Mouse (Mus musculus) E14TG2a.4 (cell line): ENCODE data around the gene Dscaml1.

ENCODE experiments used
- H3K27me3 ChIP-seq: 2 replicates; pipeline ENCODE4 v1.6.1; 2014; ENCODE audit warnings: low read length, control low read depth; ENCODE audit not compliant: insufficient read depth
- H3K36me3 ChIP-seq: 2 replicates; pipeline ENCODE4 v1.6.1; 2014; ENCODE audit warnings: low read length, control low read depth; ENCODE audit not compliant: insufficient read depth
- H3K4me1 ChIP-seq: replicated peaks from 2 replicates; pipeline ENCODE4 v1.6.1; 2014; ENCODE audit warnings: low read depth, low read length, control low read depth
- H3K4me3 ChIP-seq: replicated peaks from 2 replicates; pipeline ENCODE4 v1.5.1; 2014; ENCODE audit warnings: mild to moderate bottlenecking, low read length
- H3K9me3 ChIP-seq: 2 replicates; pipeline ENCODE4 v1.6.1; 2014; ENCODE audit warnings: low read length, control low read depth
- CTCF ChIP-seq: conservative IDR thresholded peaks from 2 replicates; pipeline ENCODE4 v1.5.1; 2014; ENCODE audit warnings: low read length
- NANOG ChIP-seq: IDR thresholded peaks from 2 replicates; pipeline ENCODE4 v1.6.1; 2014; ENCODE audit warnings: borderline replicate concordance, low read length, mixed read lengths
- POU5F1 ChIP-seq: IDR thresholded peaks from 2 replicates; pipeline ENCODE4 v1.6.1; 2014; ENCODE audit warnings: low read length, borderline replicate concordance

The Dscaml1 gene

GRCm38 (mm10) chr9:45519841-45520240 is 93.4 kb downstream of the Dscaml1 start:
- H3K9me3 ChIP-seq = peaks cover 11% of the 10 kb centered on the region
- TF ChIP-seq POU5F1 = no peak
- no peak for TF ChIP-seq CTCF
- no peak for TF ChIP-seq NANOG
- no peak overlapping the region for H3K4me3 ChIP-seq
- H3K36me3 ChIP-seq = no peaks in the 10 kb centered on the region
- H3K4me1 ChIP-seq = peaks cover 5% of the 10 kb centered on the region; the same call in 1 of the 2 replicates
- peaks cover 6% of the 10 kb centered on the region for H3K27me3 ChIP-seq

GRCm38 (mm10) chr9:45522866-45523265 is 96.4 kb downstream of the Dscaml1 start:
- H3K9me3 ChIP-seq = no peaks in the 10 kb centered on the region
- peaks cover 6% of the 10 kb centered on the region for H3K27me3 ChIP-seq
- H3K4me3 ChIP-seq = no peak overlapping the region
- no peak for TF ChIP-seq CTCF
- no peak for TF ChIP-seq NANOG
- TF ChIP-seq POU5F1 = no peak
- no peaks in the 10 kb centered on the region for H3K36me3 ChIP-seq
- H3K4me1 ChIP-seq = peaks cover 5% of the 10 kb centered on the region; the same call in 1 of the 2 replicates

- Histone ChIP-seq H3K4me1 (no peaks in the 10 kb centered on the region), H3K9me3 (no peaks in the 10 kb centered on the region), H3K4me3 (no peak overlapping the region), H3K27me3 (peaks cover 6% of the 10 kb centered on the region; the same call in 1 of the 2 replicates), H3K36me3 (no peaks in the 10 kb centered on the region)
- TF ChIP-seq POU5F1 (no peak), NANOG (no peak), CTCF (no peak)
Observed at GRCm38 (mm10) chr9:45524505-45524904, 98.1 kb downstream of the Dscaml1 start.

- Histone ChIP-seq H3K4me3 (no peak overlapping the region), H3K36me3 (no peaks in the 10 kb centered on the region), H3K27me3 (peaks cover 13% of the 10 kb centered on the region), H3K9me3 (no peaks in the 10 kb centered on the region), H3K4me1 (peaks cover 9% of the 10 kb centered on the region)
- TF ChIP-seq POU5F1 (no peak), NANOG (no peak), CTCF (no peak)
Observed at GRCm38 (mm10) chr9:45533253-45533652, 106.8 kb downstream of the Dscaml1 start.

- peaks cover 14% of the 10 kb centered on the region for H3K27me3 ChIP-seq
- H3K9me3 ChIP-seq = no peaks in the 10 kb centered on the region
- no peaks in the 10 kb centered on the region for H3K36me3 ChIP-seq
- no peak overlapping the region for H3K4me3 ChIP-seq
- H3K4me1 ChIP-seq = peaks cover 9% of the 10 kb centered on the region
- no peak for TF ChIP-seq POU5F1
- no peak for TF ChIP-seq NANOG
- TF ChIP-seq CTCF = no peak; the same call in 1 of the 2 replicates
Observed at GRCm38 (mm10) chr9:45534472-45534988, 108.1 kb downstream of the Dscaml1 start.

- Histone ChIP-seq H3K4me1 (no peaks in the 10 kb centered on the region), H3K9me3 (no peaks in the 10 kb centered on the region), H3K4me3 (no peak overlapping the region), H3K27me3 (peaks cover 18% of the 10 kb centered on the region), H3K36me3 (no peaks in the 10 kb centered on the region)
- TF ChIP-seq NANOG (no peak), CTCF (no peak), POU5F1 (no peak)
Observed at GRCm38 (mm10) chr9:45537649-45538048, 111.2 kb downstream of the Dscaml1 start.

- TF ChIP-seq POU5F1 (no peak), NANOG (no peak), CTCF (no peak)
Observed at GRCm38 (mm10) chr9:45539265-45540044, 113.0 kb downstream of the Dscaml1 start.

GRCm38 (mm10) chr9:45546024-45546638 is 119.7 kb downstream of the Dscaml1 start:
- Histone ChIP-seq H3K9me3 (no peaks in the 10 kb centered on the region), H3K4me3 (no peak overlapping the region), H3K4me1 (peaks cover 18% of the 10 kb centered on the region), H3K36me3 (no peaks in the 10 kb centered on the region), H3K27me3 (peaks cover 17% of the 10 kb centered on the region; the same call in 1 of the 2 replicates)
- TF ChIP-seq POU5F1 (no peak), CTCF (no peak), NANOG (no peak)

More at GRCm38 (mm10) chr9:45539265-45540044, 113.0 kb downstream of the Dscaml1 start:
- Histone ChIP-seq H3K36me3 (no peaks in the 10 kb centered on the region), H3K4me3 (no peak overlapping the region), H3K27me3 (peaks cover 18% of the 10 kb centered on the region), H3K4me1 (no peaks in the 10 kb centered on the region), H3K9me3 (no peaks in the 10 kb centered on the region)
